Mouse (Mus musculus) forebrain, embryonic 13.5 days (tissue): Measurements from ENCODE around the gene Ddah1. TPM values are rescaled to one million over a fixed set of nuclear protein-coding genes. Genes with fewer than 3 reads are reported as not detected.

Experiments
- polyA plus RNA-seq: library from polyadenylated mRNA; unstranded; fragments of >200 nt; fragmentation: Nextera tagmentation; extraction: Ambion mirVana; gene quantifications from 2 replicates; pipeline ENCODE4 v1.2.1, GENCODE M21; 2015

The Ddah1 gene
- polyA plus RNA-seq, 1 experiment from 2014 or later = 149 TPM

Other genes with a start within 250 kb of the Ddah1 start
- 34.9 and 37.1 TPM in 2 replicates for gene Znhit6, start 182.5 kb upstream of the Ddah1 start, polyA plus RNA-seq
- gene Ccn1, start 108.7 kb upstream of the Ddah1 start, polyA plus RNA-seq = 32.9 and 35.6 TPM in 2 replicates
- 42.7 and 45.4 TPM in 2 replicates for gene Bcl10, start 164.1 kb downstream of the Ddah1 start, polyA plus RNA-seq
- 62.5 and 67.0 TPM in 2 replicates for gene 2410004B18Rik, start 179.3 kb downstream of the Ddah1 start, polyA plus RNA-seq
- 0.59 and 0.88 TPM in 2 replicates for gene Syde2, start 229.2 kb downstream of the Ddah1 start, polyA plus RNA-seq